Mouse (Mus musculus): ENCODE measurements around the gene Il4i1.
"Not testable (repeated sequence)": the region's sequence is repeated elsewhere in the genome, so short reads cannot be mapped to it uniquely, and the experiment has no call there.

Gene Il4i1

DNA sequence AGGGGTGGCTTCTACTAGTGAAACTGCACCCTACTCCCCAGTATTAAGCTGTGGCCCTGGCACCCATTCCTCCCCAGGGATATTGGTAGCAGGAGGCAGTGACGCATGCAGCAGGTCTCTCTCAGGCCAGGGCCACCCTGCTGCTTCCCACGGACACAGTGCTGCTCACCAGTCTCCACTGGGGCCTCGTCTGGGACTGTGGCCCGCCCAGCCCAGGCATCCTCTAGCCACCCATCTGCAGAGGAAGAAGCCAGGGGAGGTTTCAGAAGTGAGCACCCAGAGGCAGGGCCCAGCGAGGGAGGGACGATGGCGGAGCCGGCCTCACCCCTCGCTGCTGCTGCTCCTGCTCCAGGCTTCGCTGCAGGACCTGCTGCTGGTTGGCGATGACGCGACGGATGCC lies 47.0 kb downstream of the Il4i1 start:
- in situ Hi-C loops (cut with MboI; ENCODE audit: low sequenced_read_pairs) = no loop called here

GRCm38 (mm10) chr7:44863982-44864494 lies 47.9 kb downstream of the Il4i1 start:
- in situ Hi-C loops (cut with MboI; ENCODE audit: low sequenced_read_pairs) = no loop called here

DNA sequence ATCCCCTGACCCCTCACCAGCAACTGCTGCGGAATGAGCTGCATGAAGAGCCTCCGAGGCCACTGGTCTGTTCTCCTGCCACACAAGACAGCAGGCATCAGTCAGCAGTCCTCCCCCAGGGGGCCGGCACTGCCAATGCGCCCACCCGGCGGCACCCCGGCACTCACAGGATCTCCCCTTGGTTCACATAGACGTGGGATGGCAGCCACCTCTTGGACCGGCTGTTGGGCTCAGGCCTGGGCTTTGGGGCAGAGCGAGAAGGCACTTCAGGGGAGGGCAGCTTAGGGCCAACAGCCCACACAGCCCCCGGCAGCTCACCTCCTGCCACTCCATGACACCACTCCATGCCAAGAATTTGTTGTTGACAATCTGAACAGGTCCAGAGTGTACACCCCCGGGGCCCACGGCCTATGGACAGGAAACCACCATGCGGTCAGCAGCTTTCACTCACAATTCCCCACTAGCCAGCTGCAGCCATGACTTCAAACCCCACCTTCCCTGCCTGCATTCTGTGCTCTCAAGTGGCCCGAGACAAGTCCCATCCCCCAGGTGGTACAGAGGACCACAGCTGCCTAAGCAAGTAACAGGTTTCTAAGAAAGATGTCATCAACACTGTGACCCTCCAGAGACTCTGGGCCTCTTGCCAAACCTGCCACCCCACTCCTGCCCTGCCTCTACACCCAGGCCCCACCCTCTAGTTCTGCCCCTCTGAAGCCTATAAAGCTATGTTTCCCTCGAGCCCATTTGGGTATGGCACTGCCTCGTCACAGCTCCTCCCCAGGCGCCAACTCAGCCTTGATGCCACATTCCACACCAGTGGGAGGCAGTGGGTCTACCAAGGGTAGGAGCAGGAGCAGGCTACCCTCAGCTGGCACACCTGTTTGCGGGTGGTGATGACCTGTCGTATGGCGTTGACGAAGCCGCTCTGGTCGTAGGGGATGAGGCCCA lies 48.7 kb downstream of the Il4i1 start:
- in situ Hi-C loops (cut with MboI; ENCODE audit: low sequenced_read_pairs) = no loop called here

GRCm38 (mm10) chr7:44866276-44867009 lies 50.3 kb downstream of the Il4i1 start:
- in situ Hi-C loops (cut with MboI; ENCODE audit: low sequenced_read_pairs) = no loop called here

- in situ Hi-C loops (cut with MboI; ENCODE audit: low sequenced_read_pairs) = no loop called here
Observed at GRCm38 (mm10) chr7:44867010-44867702, 51.0 kb downstream of the Il4i1 start.

- in situ Hi-C loops (cut with MboI; ENCODE audit: low sequenced_read_pairs) = no loop called here
Observed at GRCm38 (mm10) chr7:44867802-44868201, 51.6 kb downstream of the Il4i1 start.

- in situ Hi-C loops (cut with MboI; ENCODE audit: low sequenced_read_pairs) = no loop called here
Observed at GRCm38 (mm10) chr7:44868465-44868864, 52.3 kb downstream of the Il4i1 start.

DNA sequence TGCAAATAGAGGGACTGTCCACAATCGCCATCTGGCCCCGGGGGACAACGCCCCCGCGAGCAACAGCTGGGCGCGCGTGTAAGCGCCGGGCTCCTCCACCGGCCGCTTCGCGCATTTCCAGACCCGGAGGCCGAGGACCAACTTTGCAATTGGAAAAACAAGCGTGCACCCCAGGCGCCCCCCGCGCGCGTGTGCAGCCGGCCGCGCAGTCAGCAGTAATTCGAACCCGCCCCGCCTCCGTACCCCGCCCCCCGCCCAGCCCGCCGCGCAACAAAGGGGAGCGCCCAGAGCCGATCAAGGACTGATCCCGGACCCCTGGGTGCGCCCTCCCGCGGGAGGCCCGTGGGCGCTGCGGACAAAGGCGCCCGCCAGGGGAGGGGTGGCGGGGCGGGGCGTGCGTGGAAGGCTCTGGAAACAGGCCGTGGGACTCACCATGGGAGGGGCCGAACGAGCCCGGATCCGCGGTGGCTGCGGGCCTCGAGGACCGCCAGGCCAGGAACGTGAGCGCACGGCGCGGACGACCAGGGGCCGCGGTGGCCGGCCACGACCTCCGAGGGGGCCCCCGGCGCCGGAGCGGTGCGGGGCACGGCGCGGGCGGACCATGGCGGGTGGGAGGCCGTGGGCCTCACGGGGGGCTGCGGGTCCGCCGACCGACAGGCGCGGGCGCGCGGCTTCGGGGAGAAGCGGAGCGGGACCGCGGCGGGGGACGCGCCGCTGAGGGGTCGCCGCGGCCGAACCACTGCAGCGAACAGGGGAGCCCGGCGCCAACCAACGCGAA lies 52.9 kb downstream of the Il4i1 start:
- in situ Hi-C loops (cut with MboI; ENCODE audit: low sequenced_read_pairs) = no loop called here

- in situ Hi-C loops (cut with MboI; ENCODE audit: low sequenced_read_pairs) = no loop called here
Observed at GRCm38 (mm10) chr7:44869697-44870528, 53.7 kb downstream of the Il4i1 start, which contains the start of gene Ptov1. Ptov1 (minus strand) TSS chr7:44869788.

- in situ Hi-C loops (cut with MboI; ENCODE audit: low sequenced_read_pairs) = no loop called here
Observed at GRCm38 (mm10) chr7:44870614-44871013, 54.4 kb downstream of the Il4i1 start.

GRCm38 (mm10) chr7:44871181-44871580 lies 55.0 kb downstream of the Il4i1 start:
- in situ Hi-C loops (cut with MboI; ENCODE audit: low sequenced_read_pairs) = no loop called here

- in situ Hi-C loops (cut with MboI; ENCODE audit: low sequenced_read_pairs) = not testable (repeated sequence)
Observed at GRCm38 (mm10) chr7:44871774-44872173, 55.6 kb downstream of the Il4i1 start.

DNA sequence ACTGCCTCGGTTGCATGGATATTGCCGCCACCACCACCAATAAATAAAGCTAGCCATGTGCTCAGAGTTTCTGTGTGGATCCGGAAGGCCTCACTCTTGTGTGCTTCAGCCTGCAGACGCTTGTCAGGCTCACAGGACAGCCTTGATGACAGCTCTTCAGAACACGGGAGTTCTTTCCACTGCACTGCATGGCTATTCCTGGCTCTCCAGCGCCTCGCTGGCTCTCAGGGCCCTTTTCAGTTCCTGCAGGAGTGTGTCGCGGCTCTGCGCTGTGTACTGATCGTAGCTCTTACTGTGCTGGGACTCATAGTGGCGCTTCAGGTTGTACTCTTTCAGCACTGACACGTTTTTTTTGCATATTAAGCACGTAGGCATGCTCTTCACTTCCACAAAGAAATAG lies 61.6 kb downstream of the Il4i1 start:
- in situ Hi-C loops (cut with MboI; ENCODE audit: low sequenced_read_pairs) = no loop called here

DNA sequence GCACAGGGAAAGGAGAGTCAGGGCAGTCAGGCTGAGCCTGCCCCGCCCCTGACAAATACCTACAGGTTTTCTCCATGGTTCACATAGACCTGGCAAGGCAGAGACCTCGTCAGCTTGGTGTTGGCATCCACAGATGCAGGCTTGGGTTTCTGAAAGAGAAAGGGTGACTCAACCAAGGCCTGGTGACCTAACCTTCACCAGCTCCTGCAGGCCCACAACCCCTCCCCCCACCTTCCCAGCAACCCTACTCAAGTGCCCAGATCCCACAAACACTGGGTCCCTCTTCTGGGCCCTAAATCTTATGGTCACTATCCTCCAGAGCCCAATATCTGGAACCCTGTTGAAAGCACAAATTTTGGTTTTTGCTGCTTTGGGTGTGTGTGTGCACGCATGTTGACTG lies 66.8 kb downstream of the Il4i1 start:
- in situ Hi-C loops (cut with MboI; ENCODE audit: low sequenced_read_pairs) = no loop called here

DNA sequence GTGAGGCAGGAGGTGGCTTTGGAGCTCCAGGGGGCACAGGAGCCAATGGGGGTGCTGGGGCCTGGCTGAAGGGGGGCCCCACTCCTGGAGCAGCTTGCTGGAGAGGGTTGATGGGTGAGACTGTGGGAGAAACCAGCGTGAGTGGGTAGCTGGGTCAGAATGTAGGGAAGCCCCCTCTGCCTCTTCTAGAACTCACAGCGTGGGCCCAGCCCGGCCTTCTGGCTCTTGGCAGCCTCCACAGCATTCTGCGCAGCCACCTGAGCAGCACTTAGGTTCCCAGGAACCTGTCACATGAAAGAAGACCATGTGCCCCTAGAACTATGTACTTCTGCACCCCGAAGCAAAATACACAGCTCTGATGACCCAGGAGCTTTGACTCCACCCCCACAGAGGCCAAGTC lies 68.5 kb downstream of the Il4i1 start:
- in situ Hi-C loops (cut with MboI; ENCODE audit: low sequenced_read_pairs) = no loop called here

DNA sequence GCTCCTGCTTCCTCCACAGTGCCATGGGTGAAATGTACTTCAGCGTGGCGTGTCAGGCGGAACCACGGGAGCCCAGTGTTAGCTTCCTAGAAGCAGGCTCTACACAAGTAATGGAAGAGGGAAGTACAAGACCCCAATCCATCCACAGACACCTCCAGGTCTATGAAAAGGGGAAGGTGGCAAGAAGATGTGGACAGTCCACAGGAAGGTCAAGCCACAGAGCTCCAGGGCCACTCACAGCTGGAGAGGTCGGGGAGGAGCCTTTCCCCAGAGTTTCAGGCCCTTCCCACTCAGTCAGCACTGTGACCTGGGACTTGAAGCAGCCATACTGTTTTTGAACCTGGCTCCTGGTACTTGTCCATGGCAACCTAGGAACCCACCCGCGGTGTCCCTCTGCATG lies 70.8 kb downstream of the Il4i1 start:
- in situ Hi-C loops (cut with MboI; ENCODE audit: low sequenced_read_pairs) = no loop called here

- in situ Hi-C loops (cut with MboI; ENCODE audit: low sequenced_read_pairs) = no loop called here
Observed at GRCm38 (mm10) chr7:44888256-44889105, 72.3 kb downstream of the Il4i1 start.

- in situ Hi-C loops (cut with MboI; ENCODE audit: low sequenced_read_pairs) = no loop called here
Observed at GRCm38 (mm10) chr7:44890180-44890579, 74.0 kb downstream of the Il4i1 start.

Measured in CH12F3 (cell line).